Mouse (Mus musculus) neutrophil, adult 59 days (primary cell): ENCODE results near the gene Crp. TPM values are rescaled to one million over a fixed set of nuclear protein-coding genes. Genes with fewer than 3 reads are reported as not detected.

Experiments used
- total RNA-seq, 2 experiments: library from RNA; stranded (reverse); gene quantifications; 1 replicate in 1 of 2; 2 replicates in 1 of 2; pipeline ENCODE4 v1.2.4; 2023

Crp gene
- total RNA-seq: not detected

DNA sequence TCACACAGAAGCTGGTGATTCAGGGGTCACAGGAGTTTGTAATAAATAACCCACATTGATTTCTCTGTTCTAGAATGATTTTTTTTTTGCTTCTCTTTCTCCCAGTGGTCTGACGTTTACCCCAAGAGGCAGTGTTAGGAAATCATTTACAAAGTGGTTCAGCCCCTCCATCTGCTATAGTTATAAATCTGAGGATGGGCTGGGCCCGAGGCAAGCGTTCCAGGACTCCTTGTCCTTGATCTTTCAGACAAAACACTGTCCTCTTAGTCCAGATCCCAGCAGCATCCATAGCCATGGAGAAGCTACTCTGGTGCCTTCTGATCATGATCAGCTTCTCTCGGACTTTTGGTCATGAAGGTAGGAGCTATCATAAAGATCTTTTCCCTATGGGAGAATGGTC is at the start of gene Crp:
Gene Crp (plus strand): TSS at position 212 of the 400 bp plus-strand sequence.

Other genes starting within 250 kb of the Crp start
- gene Slamf9, start 222.7 kb upstream of the Crp start, total RNA-seq: 1 to 10 TPM in 1 of 2 experiments, under 1 TPM in 1; 0.27 to 1.1 TPM
- gene Igsf9, start 216.3 kb upstream of the Crp start, total RNA-seq: under 1 TPM; 0.58 to 0.88 TPM
- gene Tagln2, start 198.0 kb upstream of the Crp start, total RNA-seq: 100 to 1,000 TPM; 207 to 231 TPM
- 1 to 10 TPM in 1 of 2 experiments, under 1 TPM in 1; 0.78 to 1.3 TPM for gene Cfap45, start 177.3 kb upstream of the Crp start, total RNA-seq
- gene Vsig8, start 142.1 kb upstream of the Crp start, total RNA-seq: not detected
- gene Slamf8, start 107.5 kb upstream of the Crp start, total RNA-seq: 1 to 10 TPM; 4.0 to 6.3 TPM
- gene Fcrl6, start 95.5 kb upstream of the Crp start, total RNA-seq: not detected
- 1 to 10 TPM; 2.0 to 2.1 TPM for gene Dusp23, start 65.1 kb upstream of the Crp start, total RNA-seq
- not detected for gene Apcs, start 197.0 kb downstream of the Crp start, total RNA-seq